Mouse (Mus musculus) embryo, embryonic 11.5 days (tissue): ENCODE measurements around the gene Nfkbil1.

Experiments used
- DNase-seq: peaks from one replicate; pipeline ENCODE4 v3.0.0-alpha.2; 2012; ENCODE audit warnings: low read depth, low spot score

Gene Nfkbil1

DNA sequence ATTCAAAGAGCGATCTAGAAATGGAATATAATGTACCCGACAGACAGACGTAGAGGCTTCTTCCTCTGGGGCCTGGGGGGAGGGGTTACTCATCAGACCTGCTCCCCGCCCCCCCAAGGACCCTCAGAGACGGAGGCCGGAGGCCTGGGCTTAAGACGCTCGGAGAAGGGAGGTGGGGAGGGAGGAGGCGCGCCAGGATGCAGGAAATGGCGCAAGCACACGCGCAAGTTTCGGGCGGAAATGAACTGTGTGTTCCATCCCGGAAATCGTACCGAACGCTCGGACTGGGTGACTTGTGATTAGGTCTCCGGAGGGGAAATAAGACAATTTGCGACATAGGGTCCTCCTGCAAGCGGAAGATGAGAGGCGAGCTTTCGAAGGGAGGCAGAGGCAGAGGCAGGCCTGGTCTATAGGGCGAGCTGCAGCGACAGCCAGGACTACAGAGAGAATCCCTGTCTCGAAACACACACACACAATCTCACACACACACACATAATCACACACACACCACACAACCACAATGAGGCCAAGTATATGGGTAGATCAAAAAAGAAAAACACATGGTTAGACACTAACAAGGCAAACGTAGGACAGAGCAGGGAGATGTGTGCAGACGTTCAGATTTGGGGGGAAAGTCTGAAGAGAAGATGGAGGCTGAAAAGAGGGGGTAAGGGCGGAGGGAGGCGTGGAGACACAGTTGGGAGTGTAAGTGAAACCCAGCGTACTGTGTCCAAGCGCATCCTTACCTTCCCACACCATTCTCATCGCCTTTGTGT lies at the start of gene Nfkbil1:
Nfkbil1 (minus strand) TSS at position 179 of the 776 bp plus-strand sequence.
- peak; percentile 93 for DNase-seq

DNA sequence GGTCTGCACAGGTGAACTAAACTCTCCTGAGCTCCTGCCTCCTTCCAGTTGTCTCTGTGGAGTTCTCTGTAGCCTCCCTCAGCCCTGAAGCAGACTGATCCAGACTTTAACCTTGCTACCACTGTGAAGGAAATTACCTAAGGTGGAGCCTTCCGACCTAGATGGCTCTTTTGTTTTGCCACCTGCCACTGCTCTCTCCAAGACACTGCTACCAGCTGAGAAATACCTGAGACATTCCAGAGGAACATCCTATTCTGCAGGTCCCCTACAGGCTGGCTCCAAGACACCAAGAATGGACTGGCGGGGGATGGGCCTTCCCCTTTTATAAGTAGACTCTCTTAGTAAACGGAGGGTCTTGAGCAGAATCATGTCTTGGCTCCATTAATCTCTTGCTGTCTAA lies 44.7 kb upstream of the Nfkbil1 start:
- no peak for DNase-seq

DNA sequence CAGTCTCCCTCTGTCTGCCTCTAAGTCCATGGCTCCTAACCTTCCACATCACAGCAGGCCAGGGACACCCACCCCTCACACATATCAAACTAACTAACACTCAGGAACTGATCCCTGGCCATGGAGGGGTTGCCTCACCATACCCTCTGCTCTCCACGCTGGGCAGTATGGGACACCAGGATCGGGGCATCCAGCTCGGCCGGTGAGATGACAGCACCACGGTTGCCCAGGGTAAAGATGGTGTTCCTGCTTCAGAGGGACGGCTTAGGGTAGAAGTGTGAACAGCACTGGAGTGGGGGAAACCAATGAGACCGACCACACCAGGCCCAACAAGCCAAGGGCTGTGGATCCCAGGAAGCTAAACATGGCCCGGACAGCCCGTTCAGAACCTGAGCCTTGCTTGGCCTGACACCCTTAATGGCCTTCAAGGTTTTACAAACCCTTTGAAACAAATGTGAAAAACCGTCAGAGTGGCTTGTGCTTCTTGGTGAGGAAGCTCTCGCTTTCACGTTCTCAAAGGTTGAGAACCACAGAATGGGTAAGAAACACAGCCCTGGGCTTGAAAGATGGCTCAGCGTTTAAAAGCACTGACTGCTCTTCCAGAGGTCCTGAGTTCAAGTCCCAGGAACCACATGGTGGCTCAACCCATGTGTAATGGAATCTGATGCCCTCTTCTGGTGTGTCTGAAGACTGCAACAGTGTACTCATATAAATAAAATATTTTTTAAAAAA lies 43.5 kb upstream of the Nfkbil1 start:
- no peak for DNase-seq

- DNase-seq = no peak
Observed at GRCm38 (mm10) chr17:35278049-35278448, 42.5 kb upstream of the Nfkbil1 start.

DNA sequence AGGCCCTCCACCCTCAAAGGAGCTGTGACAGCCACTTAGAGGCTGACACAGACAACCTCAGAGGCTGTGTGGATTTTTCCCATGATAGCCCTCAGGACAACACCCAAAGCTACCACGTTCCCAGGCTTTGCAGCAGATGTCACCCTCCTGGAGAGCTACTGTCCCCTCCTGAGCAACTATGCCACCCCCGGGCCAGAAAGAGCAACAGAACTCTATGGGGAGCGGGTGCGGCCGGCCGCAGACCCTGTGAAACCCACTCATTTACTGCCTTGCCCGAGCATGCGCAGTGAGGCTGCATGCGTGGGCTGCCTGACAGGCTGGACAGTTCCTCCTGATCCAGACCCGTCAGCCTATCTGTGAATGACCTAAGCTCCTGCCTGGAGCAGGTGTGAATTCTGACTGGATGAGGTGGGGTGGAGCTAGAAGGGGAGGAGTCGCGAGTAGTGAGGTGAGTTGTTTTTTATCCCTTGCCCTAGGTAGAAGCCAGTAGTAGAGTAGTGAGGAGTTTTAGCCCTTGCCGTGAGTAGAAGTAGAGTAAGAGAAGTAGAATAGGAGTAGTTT lies 40.8 kb upstream of the Nfkbil1 start:
- no peak for DNase-seq

- DNase-seq = peak; percentile 84
Observed at GRCm38 (mm10) chr17:35274770-35275169, 39.2 kb upstream of the Nfkbil1 start.

DNA sequence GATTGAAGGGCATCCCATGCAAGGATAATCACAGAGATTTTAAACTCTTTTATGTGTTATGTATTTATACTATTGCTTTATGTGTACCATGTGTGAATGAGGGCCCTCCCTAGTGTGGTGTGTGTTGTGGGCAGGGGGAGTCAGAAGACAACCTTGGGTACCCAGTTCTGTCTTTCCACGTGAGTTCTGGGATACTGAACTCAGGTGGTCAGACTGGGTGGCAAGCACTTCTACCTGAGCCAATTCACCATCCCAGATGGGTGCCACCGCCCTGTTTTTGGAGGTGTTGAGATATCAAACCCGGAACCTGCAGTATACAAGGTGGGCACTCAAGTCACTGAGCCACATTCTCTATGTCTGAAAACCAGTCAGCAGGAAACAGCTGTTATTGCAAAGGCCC lies 36.7 kb upstream of the Nfkbil1 start:
- no peak for DNase-seq

DNA sequence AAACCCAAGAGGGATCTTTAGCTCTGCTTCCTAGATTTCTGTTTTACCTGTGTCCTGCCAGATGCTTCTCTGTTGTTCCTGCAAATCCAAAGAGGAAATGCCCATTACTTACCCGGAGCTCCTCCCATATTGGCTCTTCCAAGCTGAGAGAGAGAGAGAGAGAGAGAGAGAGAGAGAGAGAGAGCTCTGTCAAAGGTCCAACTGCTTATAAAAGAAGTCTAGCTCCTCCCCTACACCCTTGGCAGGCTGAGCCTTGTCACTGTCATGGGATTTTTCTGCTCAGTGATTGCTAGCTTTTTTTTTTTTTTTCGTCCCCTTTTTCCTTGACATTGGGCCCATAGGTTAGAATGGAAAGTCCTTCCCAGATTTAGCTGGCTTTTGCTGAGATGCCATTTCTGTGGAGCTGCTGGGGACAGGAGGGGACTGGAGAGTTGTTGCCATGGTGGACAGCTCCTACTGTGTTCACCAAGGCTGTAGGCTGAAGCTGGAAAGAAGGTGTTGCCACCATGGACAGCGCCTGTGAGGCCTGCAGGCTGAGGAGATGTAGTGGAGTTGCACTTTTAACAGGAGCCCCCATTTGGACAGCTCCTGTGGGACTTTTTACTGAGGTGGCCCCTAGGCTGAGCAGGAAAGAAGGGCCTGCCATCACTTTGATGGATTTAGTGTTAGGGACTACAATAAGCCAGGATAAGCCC lies 34.2 kb upstream of the Nfkbil1 start:
- DNase-seq = peak; percentile 62

GRCm38 (mm10) chr17:35267399-35268086 lies 32.0 kb upstream of the Nfkbil1 start:
- no peak for DNase-seq

- DNase-seq = no peak
Observed at GRCm38 (mm10) chr17:35263523-35263883, 27.9 kb upstream of the Nfkbil1 start.

DNA sequence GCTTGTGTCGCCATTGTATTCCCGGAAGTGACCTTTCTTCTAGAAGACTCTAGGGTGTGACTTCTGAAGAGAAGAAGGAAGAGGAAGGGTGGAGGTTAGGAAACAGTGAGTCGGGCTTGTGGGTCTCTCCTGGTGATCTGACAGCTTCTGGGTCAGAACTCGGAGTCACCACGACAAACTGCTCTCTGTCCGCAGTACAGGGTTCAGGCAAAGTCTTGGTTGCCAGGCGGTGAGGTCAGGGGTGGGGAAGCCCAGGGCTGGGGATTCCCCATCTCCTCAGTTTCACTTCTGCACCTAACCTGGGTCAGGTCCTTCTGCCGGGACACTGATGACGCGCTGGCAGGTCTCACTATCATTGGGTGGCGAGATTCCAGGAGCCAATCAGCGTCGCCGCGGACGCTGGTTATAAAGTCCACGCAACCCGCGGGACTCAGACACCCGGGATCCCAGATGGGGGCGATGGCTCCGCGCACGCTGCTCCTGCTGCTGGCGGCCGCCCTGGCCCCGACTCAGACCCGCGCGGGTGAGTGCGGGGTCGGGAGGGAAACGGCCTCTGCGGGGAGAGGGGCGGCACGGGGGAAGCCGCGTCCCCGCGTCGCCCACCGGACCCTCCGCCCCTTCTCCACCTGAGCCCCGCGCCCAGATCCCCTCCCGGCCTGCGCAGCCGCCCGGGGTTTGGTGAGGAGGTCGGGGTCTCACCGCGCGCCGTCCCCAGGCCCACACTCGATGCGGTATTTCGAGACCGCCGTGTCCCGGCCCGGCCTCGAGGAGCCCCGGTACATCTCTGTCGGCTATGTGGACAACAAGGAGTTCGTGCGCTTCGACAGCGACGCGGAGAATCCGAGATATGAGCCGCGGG lies 27.3 kb upstream of the Nfkbil1 start, which contains the start of gene H2-D1:
H2-D1 (plus strand) TSS at position 67 of the 859 bp plus-strand sequence.
- DNase-seq = peak; percentile 90

GRCm38 (mm10) chr17:35261651-35262050 lies 26.1 kb upstream of the Nfkbil1 start:
- no peak for DNase-seq

DNA sequence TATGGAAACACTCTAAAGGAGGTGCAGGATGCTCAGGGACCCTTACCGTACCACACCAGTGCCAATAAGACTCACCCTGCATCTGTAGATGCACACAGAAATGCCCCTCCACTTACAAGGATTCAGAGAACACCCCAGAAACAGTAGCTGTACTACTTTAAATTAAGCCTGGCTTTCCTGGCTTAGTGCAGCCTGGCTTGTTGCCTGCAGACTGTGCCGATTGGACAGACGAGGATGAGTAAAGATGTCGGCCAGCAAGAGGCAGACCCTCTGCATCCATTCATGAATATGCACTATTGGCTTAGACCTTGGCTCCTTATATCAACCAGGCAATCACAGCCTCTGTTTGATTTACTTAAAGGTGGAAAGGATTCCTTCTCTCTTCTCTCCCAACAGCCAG lies 24.0 kb upstream of the Nfkbil1 start:
- no peak for DNase-seq

- DNase-seq = no peak
Observed at GRCm38 (mm10) chr17:35258492-35259478, 23.2 kb upstream of the Nfkbil1 start.

DNA sequence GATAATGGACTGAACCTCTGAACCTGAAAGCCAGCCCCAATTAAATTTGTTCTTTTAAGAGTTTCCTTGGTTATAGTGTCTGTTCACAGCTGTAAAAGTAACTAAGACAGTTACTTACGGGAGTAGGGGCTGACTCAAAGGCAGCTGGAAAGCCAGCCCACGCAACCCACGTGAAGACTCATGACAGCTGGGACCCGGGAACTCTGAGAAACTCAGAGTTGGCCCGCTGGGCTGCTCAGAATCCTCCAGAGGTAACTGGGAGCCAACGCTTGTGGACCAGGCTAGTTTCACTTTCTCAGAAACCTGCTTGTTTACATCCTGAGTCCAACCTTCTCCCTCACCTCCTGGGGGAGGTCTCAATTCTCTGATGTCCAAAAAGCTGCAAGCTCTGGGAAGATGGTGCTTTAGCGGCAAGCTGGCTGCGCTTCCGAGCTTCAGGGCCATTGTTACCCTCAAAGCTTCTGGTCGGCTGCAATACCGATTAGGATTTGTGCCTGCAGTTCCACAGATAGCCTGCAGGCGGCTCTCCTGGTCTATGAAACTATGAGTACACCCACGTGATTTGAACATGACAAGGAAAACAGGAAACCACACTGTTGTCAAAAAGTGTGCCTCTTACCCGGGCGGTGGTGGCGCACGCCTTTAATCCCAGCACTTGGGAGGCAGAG lies 22.4 kb upstream of the Nfkbil1 start:
- DNase-seq = peak; percentile 85

GRCm38 (mm10) chr17:35257378-35257777 lies 21.8 kb upstream of the Nfkbil1 start:
- DNase-seq = no peak

GRCm38 (mm10) chr17:35255704-35256103 lies 20.1 kb upstream of the Nfkbil1 start:
- DNase-seq = no peak

DNA sequence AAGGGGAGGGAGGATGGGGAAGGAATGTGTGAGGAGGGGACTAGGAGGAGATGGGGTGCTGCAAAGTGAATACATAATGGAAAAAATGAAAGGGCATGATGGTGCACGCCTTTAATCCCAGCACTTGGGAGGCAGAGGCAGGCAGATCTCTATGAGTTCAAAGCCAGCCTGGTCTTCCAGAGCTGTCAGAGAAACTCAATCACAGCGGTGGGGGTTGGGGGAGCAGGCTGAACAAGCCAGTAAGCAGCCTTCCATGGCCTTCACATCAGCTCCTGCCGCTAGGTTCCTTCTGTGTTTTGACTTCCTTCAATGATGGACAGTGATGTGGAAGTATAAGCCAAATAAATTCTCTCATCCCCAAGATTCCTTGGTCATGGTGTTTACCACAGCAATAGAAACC lies 19.7 kb upstream of the Nfkbil1 start:
- DNase-seq = no peak
